Mouse (Mus musculus): Measurements from ENCODE around the gene Slc10a7.

The Slc10a7 gene

GRCm38 (mm10) chr8:78624738-78625442, 115.7 kb downstream of the Slc10a7 start:
- no peak for DNase-seq (ENCODE audit: low spot score in 2 of 2)

- no peak for DNase-seq (ENCODE audit: low spot score in 2 of 2)
Measured at GRCm38 (mm10) chr8:78626632-78627031, 117.5 kb downstream of the Slc10a7 start.

- DNase-seq (ENCODE audit: low spot score in 2 of 2) = no peak
Measured at GRCm38 (mm10) chr8:78627793-78628192, 118.6 kb downstream of the Slc10a7 start.

GRCm38 (mm10) chr8:78630414-78631164, 121.4 kb downstream of the Slc10a7 start:
- DNase-seq (ENCODE audit: low spot score in 2 of 2) = no peak

GRCm38 (mm10) chr8:78633012-78633411, 123.9 kb downstream of the Slc10a7 start:
- no peak for DNase-seq (ENCODE audit: low spot score in 2 of 2)

GRCm38 (mm10) chr8:78634018-78634417, 124.9 kb downstream of the Slc10a7 start:
- DNase-seq (ENCODE audit: low spot score in 2 of 2) = no peak

GRCm38 (mm10) chr8:78634523-78635240, 125.5 kb downstream of the Slc10a7 start:
- no peak for DNase-seq (ENCODE audit: low spot score in 2 of 2)

GRCm38 (mm10) chr8:78635241-78635771, 126.2 kb downstream of the Slc10a7 start:
- no peak for DNase-seq (ENCODE audit: low spot score in 2 of 2)

- DNase-seq (ENCODE audit: low spot score in 2 of 2) = no peak
Measured at GRCm38 (mm10) chr8:78641919-78642318, 132.8 kb downstream of the Slc10a7 start.

GRCm38 (mm10) chr8:78642376-78642775, 133.2 kb downstream of the Slc10a7 start:
- no peak for DNase-seq (ENCODE audit: low spot score in 2 of 2)

- DNase-seq (ENCODE audit: low spot score in 2 of 2) = no peak
Measured at GRCm38 (mm10) chr8:78647000-78647656, 138.0 kb downstream of the Slc10a7 start.

- peak in 1 of 2 experiments; percentile 21 for DNase-seq (ENCODE audit: low spot score in 2 of 2)
Measured at GRCm38 (mm10) chr8:78647846-78648245, 138.7 kb downstream of the Slc10a7 start.

GRCm38 (mm10) chr8:78648918-78649317, 139.8 kb downstream of the Slc10a7 start:
- peak; percentile 68 to 73 for DNase-seq (ENCODE audit: low spot score in 2 of 2)

GRCm38 (mm10) chr8:78651670-78652069, 142.5 kb downstream of the Slc10a7 start:
- DNase-seq (ENCODE audit: low spot score in 2 of 2) = no peak

GRCm38 (mm10) chr8:78655351-78656045, 146.4 kb downstream of the Slc10a7 start:
- no peak for DNase-seq (ENCODE audit: low spot score in 2 of 2)

GRCm38 (mm10) chr8:78656700-78657370, 147.7 kb downstream of the Slc10a7 start:
- DNase-seq (ENCODE audit: low spot score in 2 of 2) = no peak

GRCm38 (mm10) chr8:78658172-78658571, 149.0 kb downstream of the Slc10a7 start:
- no peak for DNase-seq (ENCODE audit: low spot score in 2 of 2)

GRCm38 (mm10) chr8:78659617-78660187, 150.6 kb downstream of the Slc10a7 start:
- DNase-seq (ENCODE audit: low spot score in 2 of 2) = no peak

- DNase-seq (ENCODE audit: low spot score in 2 of 2) = no peak
Measured at GRCm38 (mm10) chr8:78664306-78664940, 155.3 kb downstream of the Slc10a7 start.

GRCm38 (mm10) chr8:78667399-78667798, 158.3 kb downstream of the Slc10a7 start:
- no peak for DNase-seq (ENCODE audit: low spot score in 2 of 2)
